Mouse (Mus musculus) intestine, postnatal 0 days (tissue): Measurements from ENCODE around the gene Ano9. TPM values are rescaled to one million over a fixed set of nuclear protein-coding genes. Genes with fewer than 3 reads are reported as not detected.
A peak's percentile ranks its signal among the peaks of the same experiment; 100 is the strongest.

Experiments
- ATAC-seq: fragments of 200-750 bp; cut with Nextera tagmentation; 2 replicates; pipeline ENCODE4 v1.8.0; 2017; ENCODE audit warnings: mild to moderate bottlenecking, moderate TSS enrichment, moderate library complexity
- H3K27ac ChIP-seq: fragments of 300-500 bp; sonication (generic); 2 replicates; pipeline ENCODE4 v1.5.1; 2014; ENCODE audit warnings: mild to moderate bottlenecking, low read depth, low read length, moderate library complexity
- H3K27me3 ChIP-seq: fragments of 300-500 bp; sonication (generic); replicated peaks from 2 replicates; pipeline ENCODE4 v1.6.1; 2014; ENCODE audit warnings: low read length, mixed read lengths; ENCODE audit not compliant: control insufficient read depth, insufficient read depth
- H3K36me3 ChIP-seq: fragments of 300-500 bp; sonication (generic); 2 replicates; pipeline ENCODE4 v1.6.1; 2014; ENCODE audit warnings: mild to moderate bottlenecking, moderate library complexity; ENCODE audit not compliant: control insufficient read depth, insufficient read depth
- H3K4me1 ChIP-seq: fragments of 300-500 bp; sonication (generic); replicated peaks from 2 replicates; pipeline ENCODE4 v1.6.1; 2014; ENCODE audit warnings: antibody characterized with exemption, low read length, mixed read lengths; ENCODE audit not compliant: control insufficient read depth, insufficient read depth
- H3K4me2 ChIP-seq: fragments of 300-500 bp; sonication (generic); replicated peaks from 2 replicates; pipeline ENCODE4 v1.6.1; 2014; ENCODE audit warnings: low read depth, mild to moderate bottlenecking, moderate library complexity
- H3K4me3 ChIP-seq: fragments of 300-500 bp; sonication (generic); 2 replicates; pipeline ENCODE4 v1.5.1; 2014; ENCODE audit warnings: low read depth, low read length
- H3K9ac ChIP-seq: fragments of 300-500 bp; sonication (generic); 2 replicates; pipeline ENCODE4 v1.6.1; 2014; ENCODE audit warnings: mild to moderate bottlenecking, low read depth, low read length
- H3K9me3 ChIP-seq: fragments of 300-500 bp; sonication (generic); 2 replicates; pipeline ENCODE4 v1.6.1; 2016; ENCODE audit warnings: mixed run types; ENCODE audit not compliant: control insufficient read depth
- CTCF ChIP-seq: sonication (generic); IDR thresholded peaks from 2 replicates; pipeline ENCODE4 v1.5.1; 2016; ENCODE audit warnings: low read depth, mild to moderate bottlenecking, control low read depth, antibody characterized with exemption, moderate library complexity
- WGBS: fragments of 180-500 bp; shearing (Covaris S2); extraction: QIAGEN DNeasy Blood & Tissue Kit; methylation state at CpG from one replicate; pipeline ENCODE4 v1.1.7; 2014; 5-methylcytosine and 5-hydroxymethylcytosine counted together
- polyA plus RNA-seq: library from polyadenylated mRNA; unstranded; fragments of >200 nt; fragmentation: Nextera tagmentation; extraction: Ambion mirVana; gene quantifications from 2 replicates; pipeline ENCODE4 v1.2.1, GENCODE M21; 2015

Ano9 gene
- 46.8 and 50.1 TPM in 2 replicates for polyA plus RNA-seq

- WGBS: 7% methylated on average over 9 of the region's 9 CpGs
- H3K9ac ChIP-seq: peak within 1 kb of the TSS; percentile 34
These were observed at the start of gene Ano9 for GRCm38 (mm10) chr7:141117636-141118035. Ano9 (minus strand) TSS chr7:141117806.

GRCm38 (mm10) chr7:141164850-141165249 is 47.2 kb upstream of the Ano9 start:
- peaks cover 56% of the 10 kb centered on the region for H3K36me3 ChIP-seq
- TF ChIP-seq CTCF: no peak
- no peak overlapping the region for H3K9ac ChIP-seq
- 39% methylated on average over 6 of the region's 6 CpGs for WGBS
- no peak overlapping the region for H3K4me2 ChIP-seq
- H3K9me3 ChIP-seq: no peaks in the 10 kb centered on the region
- H3K4me1 ChIP-seq: peaks cover 6% of the 10 kb centered on the region
- no peaks in the 10 kb centered on the region for H3K27me3 ChIP-seq
- no peak overlapping the region for H3K4me3 ChIP-seq
- H3K27ac ChIP-seq: no peak overlapping the region; the same call in 1 of the 2 replicates
- peak; percentile 70 for ATAC-seq

More at GRCm38 (mm10) chr7:141117636-141118035, at the start of gene Ano9:
- Histone ChIP-seq H3K9me3 (no peaks in the 10 kb centered on the region), H3K4me3 (peak within 1 kb of the TSS; percentile 41), H3K27ac (peak within 1 kb of the TSS; percentile 77), H3K4me2 (peak within 1 kb of the TSS; percentile 66), H3K4me1 (peaks cover 20% of the 10 kb centered on the region), H3K27me3 (no peaks in the 10 kb centered on the region), H3K36me3 (peaks cover 3% of the 10 kb centered on the region; the same call in 1 of the 2 replicates)
- ATAC-seq: peak; percentile 39
- TF ChIP-seq CTCF: peak; percentile 22; the same call in 1 of the 2 replicates

- H3K27ac ChIP-seq: no peak overlapping the region
- H3K4me3 ChIP-seq: no peak overlapping the region
- no peak overlapping the region for H3K9ac ChIP-seq
- H3K27me3 ChIP-seq: no peaks in the 10 kb centered on the region
- no peaks in the 10 kb centered on the region for H3K9me3 ChIP-seq
- no peak overlapping the region for H3K4me2 ChIP-seq
- peaks cover 6% of the 10 kb centered on the region for H3K4me1 ChIP-seq
- H3K36me3 ChIP-seq: peaks cover 61% of the 10 kb centered on the region
- no peak for ATAC-seq
- TF ChIP-seq CTCF: no peak
- WGBS: 79% methylated on average over 7 of the region's 7 CpGs
These were observed 46.8 kb upstream of the Ano9 start for GRCm38 (mm10) chr7:141164397-141164796.

GRCm38 (mm10) chr7:141155362-141155761 is 37.8 kb upstream of the Ano9 start:
- TF ChIP-seq CTCF: no peak
- H3K27ac ChIP-seq: no peak overlapping the region
- H3K9ac ChIP-seq: no peak overlapping the region
- ATAC-seq: 0 out of 2 replicates have a peak, but pooled peaks have one; percentile 3
- no peak overlapping the region for H3K4me2 ChIP-seq
- 69% methylated on average over 9 of the region's 9 CpGs for WGBS
- H3K36me3 ChIP-seq: peaks cover 56% of the 10 kb centered on the region
- H3K4me1 ChIP-seq: no peaks in the 10 kb centered on the region
- H3K27me3 ChIP-seq: no peaks in the 10 kb centered on the region
- no peaks in the 10 kb centered on the region for H3K9me3 ChIP-seq
- H3K4me3 ChIP-seq: no peak overlapping the region

GRCm38 (mm10) chr7:141148639-141149038 is 31.0 kb upstream of the Ano9 start:
- no peak overlapping the region for H3K9ac ChIP-seq
- TF ChIP-seq CTCF: no peak; the same call in 1 of the 2 replicates
- H3K4me3 ChIP-seq: no peak overlapping the region
- 40% methylated on average over 4 of the region's 4 CpGs for WGBS
- H3K36me3 ChIP-seq: peaks cover 30% of the 10 kb centered on the region
- no peaks in the 10 kb centered on the region for H3K9me3 ChIP-seq
- ATAC-seq: no peak
- H3K27me3 ChIP-seq: no peaks in the 10 kb centered on the region
- no peak overlapping the region for H3K27ac ChIP-seq
- no peaks in the 10 kb centered on the region for H3K4me1 ChIP-seq
- no peak overlapping the region for H3K4me2 ChIP-seq

GRCm38 (mm10) chr7:141147044-141147443 is 29.4 kb upstream of the Ano9 start:
- WGBS: 84% methylated on average over 6 of the region's 6 CpGs
- TF ChIP-seq CTCF: no peak
- Histone ChIP-seq H3K36me3 (peaks cover 18% of the 10 kb centered on the region; the same call in 1 of the 2 replicates), H3K9ac (no peak overlapping the region), H3K4me2 (no peak overlapping the region), H3K27ac (no peak overlapping the region), H3K9me3 (no peaks in the 10 kb centered on the region), H3K4me3 (no peak overlapping the region), H3K27me3 (no peaks in the 10 kb centered on the region), H3K4me1 (no peaks in the 10 kb centered on the region)
- no peak for ATAC-seq
